Mouse (Mus musculus) mouse embryonic stem cell (cell line): ENCODE data around the gene Cby1.

Experiments
- in situ Hi-C, 2 experiments: fragments of 300-500 bp; cut with MboI; formaldehyde crosslinking; loops; 1 replicate in 1 of 2; 3 replicates in 1 of 2; pipeline ENCODE4 v1.14.3; 2019 to 2020; ENCODE audit warnings: low sequenced_read_pairs in 2 of 2, low pct_unique_long_range_greater_than_20kb in 1 of 2, mixed read lengths in 1 of 2; ENCODE audit not compliant: unreplicated experiment in 1 of 2

The Cby1 gene

GRCm38 (mm10) chr15:79693740-79694139, 34.7 kb downstream of the Cby1 start:
- in situ Hi-C loops, result no loop called here

- in situ Hi-C loops, result no loop called here
Observed at GRCm38 (mm10) chr15:79694512-79694911, 35.5 kb downstream of the Cby1 start.

GRCm38 (mm10) chr15:79695516-79695915, 36.5 kb downstream of the Cby1 start:
- in situ Hi-C loops, result no loop called here

- in situ Hi-C loops, result no loop called here
Observed at GRCm38 (mm10) chr15:79696508-79696907, 37.5 kb downstream of the Cby1 start.

GRCm38 (mm10) chr15:79697011-79697410, 38.0 kb downstream of the Cby1 start:
- in situ Hi-C loops, result no loop called here

- in situ Hi-C loops, result no loop called here
Observed at GRCm38 (mm10) chr15:79697558-79698187, 38.7 kb downstream of the Cby1 start.

GRCm38 (mm10) chr15:79706603-79707214, 47.7 kb downstream of the Cby1 start:
- in situ Hi-C loops, result no loop called here

- in situ Hi-C loops, result no loop called here
Observed at GRCm38 (mm10) chr15:79708229-79708822, 49.3 kb downstream of the Cby1 start.

GRCm38 (mm10) chr15:79715646-79716045, 56.6 kb downstream of the Cby1 start:
- in situ Hi-C loops, result no loop called here

- in situ Hi-C loops, result no loop called here
Observed at GRCm38 (mm10) chr15:79716710-79717109, 57.7 kb downstream of the Cby1 start.
